Mouse (Mus musculus) embryonic fibroblast, embryonic 13.5 days (primary cell): ENCODE measurements around the gene Hbp1.

ENCODE experiments used
- CTCF ChIP-seq: IDR thresholded peaks from 2 replicates; pipeline ENCODE4 v1.5.1; 2011; ENCODE audit warnings: mild to moderate bottlenecking, control low read depth, low read length, moderate library complexity, borderline replicate concordance; ENCODE audit not compliant: insufficient read depth
- POLR2A ChIP-seq: IDR thresholded peaks from 2 replicates; pipeline ENCODE4 v1.6.1; 2011; ENCODE audit warnings: low read depth, mild to moderate bottlenecking, control low read depth, low read length, moderate library complexity

GRCm38 (mm10) chr12:31928498-31928897 lies 21.8 kb downstream of the Hbp1 start:
- TF ChIP-seq CTCF: no peak
- TF ChIP-seq POLR2A: no peak
